Mouse (Mus musculus) liver, adult (tissue): ENCODE results near the gene Hmx1.

Source experiments
- GATA4 ChIP-seq: IDR thresholded peaks from 2 replicates; pipeline ENCODE4 v1.6.1; 2014; ENCODE audit warnings: mild to moderate bottlenecking, low read length; ENCODE audit not compliant: insufficient replicate concordance

The Hmx1 gene

DNA sequence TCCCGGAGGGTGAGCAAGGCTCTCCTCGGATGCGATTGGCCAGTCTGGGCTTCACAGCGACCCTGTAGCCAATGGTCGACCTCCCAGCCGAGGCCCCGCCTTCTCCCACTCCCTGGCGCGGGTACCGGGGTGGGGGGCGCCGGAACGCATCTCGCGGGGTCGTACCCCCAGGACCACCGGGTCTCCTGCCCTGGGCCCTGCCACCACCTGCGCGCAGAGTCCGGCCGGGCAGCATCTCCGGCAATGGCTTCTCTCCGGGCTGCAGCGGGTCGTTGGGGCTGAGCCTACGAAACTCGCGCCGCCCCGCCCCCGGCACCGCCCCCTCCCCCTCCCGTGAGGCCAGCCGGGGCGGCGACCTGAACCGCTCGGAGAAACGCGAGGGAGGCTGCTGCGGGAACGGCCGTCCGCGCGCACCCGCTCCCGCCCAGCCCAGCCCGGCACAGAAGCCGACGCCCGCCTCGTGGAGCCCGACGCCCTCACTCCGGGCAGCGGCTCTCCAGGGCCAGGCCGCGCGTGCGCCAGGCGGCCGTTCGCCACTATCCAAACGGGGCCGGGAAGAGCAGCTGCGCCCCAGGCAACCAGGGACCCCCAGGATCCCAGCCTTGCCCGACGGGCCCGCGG, at the start of gene Hmx1:
Hmx1 (plus strand) TSS at position 618 of the 621 bp plus-strand sequence.
- no peak for TF ChIP-seq GATA4

DNA sequence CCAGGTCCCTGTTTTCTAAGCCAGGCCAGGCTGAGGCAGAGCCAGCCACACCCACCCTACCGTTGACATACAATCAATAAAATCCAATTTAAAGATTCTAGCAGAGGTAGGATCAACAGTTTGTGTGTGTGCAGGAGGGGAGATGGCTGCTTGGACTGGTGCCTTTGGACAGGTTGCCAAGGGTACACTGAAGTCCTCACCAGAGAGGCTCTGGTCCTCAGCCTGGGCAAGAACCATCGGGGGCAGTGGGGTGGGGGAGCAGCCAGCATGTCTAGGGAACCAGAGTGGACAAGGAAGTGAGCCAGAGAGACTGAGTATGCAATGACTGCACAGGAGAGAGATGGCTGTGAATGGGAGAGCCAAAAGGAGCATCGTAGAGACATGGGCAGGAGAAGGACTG, 43.8 kb upstream of the Hmx1 start:
- no peak for TF ChIP-seq GATA4

GRCm38 (mm10) chr5:35348794-35349193, 40.1 kb upstream of the Hmx1 start:
- TF ChIP-seq GATA4: no peak

DNA sequence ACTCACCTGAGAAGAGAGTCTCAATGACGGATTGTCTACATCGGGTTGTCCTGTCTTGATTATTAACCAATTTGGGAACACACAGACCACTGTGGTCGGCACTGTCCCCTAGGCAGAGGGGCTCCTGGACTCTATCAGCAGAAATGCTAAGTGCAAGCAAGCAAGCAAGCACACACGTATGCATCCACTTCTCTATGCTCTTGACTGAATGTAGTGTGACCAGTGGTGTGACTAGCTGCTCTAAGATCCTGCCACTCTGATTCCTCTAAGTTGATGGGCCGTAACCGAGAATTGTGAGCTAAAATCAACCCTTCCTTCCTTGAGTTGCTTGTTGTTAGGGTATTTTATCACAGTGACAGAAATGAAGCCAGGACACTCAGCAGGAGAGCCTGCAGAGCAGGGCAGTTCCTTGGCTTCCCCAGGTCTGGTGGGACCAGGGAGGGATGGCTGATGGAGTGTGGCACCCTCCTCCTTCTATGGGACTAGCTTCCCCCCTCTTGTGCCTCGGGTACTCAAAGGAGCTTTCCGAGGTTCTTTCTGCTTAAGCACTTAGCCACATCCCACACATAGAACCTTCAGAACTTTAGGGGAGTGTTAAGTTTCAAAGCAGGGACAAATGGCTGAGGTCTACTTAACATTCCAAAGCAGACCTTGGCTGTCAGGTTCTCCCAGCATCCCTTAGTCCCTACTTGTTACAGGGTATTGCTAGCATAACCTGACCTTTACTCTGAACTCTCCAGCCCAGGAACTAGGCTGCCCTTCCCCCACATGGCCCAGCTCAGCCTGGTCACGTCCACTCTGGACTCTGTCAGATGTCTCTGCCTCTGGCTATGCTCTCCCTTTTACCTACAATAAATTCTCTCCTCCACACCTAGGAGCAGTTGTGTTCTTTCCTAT, 31.1 kb upstream of the Hmx1 start:
- no peak for TF ChIP-seq GATA4

DNA sequence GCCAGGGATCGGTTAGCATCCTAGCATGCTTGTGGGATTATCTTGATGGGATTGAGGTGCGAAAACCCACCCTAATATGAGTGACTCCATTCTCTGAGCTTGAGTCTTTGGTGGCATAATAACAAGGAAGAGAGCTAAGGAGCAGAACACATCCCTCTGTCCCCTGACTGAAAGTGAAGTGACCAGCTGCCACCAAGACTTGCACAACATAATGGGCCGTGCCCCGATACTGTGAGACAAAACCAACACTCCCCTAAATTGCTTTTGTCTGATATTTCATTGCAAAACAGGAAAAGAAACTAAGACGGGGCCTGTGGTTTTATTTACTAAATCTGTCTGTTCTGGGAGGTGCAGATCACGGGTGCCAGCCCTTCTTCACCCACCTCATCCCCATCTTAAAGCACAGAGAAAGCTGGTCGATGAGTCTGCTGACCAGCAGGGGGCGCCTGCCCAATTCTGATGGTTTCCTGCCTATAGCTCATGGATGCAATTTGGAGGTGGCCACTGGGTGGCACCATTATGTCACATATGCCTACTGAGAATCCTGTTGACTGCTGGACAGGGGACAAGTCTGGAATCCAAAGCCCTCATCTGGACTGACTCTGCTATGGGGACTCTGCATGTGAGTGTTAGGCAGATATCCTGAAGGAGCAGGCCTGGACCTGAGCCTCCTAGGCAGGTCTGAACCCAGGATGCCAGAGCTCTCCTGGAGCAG, 27.2 kb upstream of the Hmx1 start:
- no peak for TF ChIP-seq GATA4

GRCm38 (mm10) chr5:35366241-35367032, 22.5 kb upstream of the Hmx1 start:
- TF ChIP-seq GATA4: no peak

- no peak for TF ChIP-seq GATA4
Measured at GRCm38 (mm10) chr5:35368916-35369315, 20.0 kb upstream of the Hmx1 start.

DNA sequence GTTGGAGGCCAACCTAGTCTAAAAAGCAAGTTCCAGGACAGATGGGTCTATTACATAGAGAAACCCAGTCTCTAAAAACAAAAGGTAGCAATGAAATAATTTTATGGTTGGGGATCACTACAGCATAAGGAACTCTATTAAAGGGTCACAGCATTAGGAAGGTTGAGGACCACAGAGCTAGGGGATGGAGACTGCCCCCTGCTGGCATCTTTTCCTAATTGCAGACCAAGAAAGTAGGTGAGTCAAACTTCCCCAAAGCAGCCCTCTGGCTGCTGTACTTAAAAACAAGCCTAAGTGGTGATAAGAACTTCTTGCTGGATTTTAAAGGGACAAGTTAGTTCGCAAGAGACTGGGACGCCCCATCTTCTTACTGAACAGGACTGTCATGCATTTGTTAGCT, 9.8 kb upstream of the Hmx1 start:
- TF ChIP-seq GATA4: no peak

DNA sequence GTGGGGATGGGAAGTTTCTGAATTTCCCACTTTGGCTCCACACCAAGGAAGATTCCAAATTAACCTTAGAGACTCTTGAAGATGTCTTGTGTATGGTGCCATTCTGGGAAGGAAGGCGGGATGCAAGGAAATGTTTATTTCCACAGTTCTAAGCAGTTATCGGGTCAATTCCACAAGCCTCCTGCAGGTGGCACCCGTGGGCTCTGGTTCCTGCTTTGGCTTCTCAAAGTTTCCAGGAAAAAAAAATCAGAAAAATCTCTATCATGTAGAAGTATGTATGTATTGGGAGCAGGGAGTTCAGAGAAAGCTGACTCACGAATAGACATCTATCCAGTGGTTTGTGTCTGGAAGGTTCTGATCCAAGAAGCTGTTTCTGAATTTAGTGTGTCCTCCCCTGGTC, 9.1 kb upstream of the Hmx1 start:
- TF ChIP-seq GATA4: no peak

DNA sequence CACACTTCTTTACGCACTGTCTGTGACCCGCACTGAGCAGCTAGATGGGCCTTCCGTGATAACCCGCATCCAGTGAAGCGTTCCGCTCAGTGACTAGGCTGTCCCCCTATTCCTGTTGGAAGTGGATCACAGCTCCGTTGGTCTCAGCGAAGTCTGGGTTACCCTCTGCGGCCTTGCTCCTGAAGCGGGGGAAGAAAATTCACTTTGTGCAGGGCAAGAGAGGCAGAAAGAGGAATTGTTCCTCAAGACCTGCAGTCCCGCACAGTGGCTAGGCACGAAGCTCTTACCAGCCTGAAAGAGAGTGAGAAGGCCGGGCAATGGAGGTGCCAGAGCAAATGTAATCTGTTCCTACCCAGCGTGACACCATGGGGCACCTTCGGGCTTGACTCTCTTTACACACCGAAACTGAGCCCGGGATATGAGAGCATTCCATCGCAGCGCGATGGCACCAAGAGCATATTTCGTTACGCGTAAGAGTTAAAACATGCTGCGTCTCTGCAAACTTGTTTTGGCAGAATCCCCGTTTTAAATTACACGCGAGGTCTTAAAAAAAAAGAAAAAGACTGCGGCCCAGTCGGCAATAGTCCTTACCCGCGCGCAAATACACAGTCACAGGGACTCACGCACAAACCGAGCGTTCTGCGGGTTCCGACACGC, 946 bp upstream of the Hmx1 start:
- TF ChIP-seq GATA4: no peak

DNA sequence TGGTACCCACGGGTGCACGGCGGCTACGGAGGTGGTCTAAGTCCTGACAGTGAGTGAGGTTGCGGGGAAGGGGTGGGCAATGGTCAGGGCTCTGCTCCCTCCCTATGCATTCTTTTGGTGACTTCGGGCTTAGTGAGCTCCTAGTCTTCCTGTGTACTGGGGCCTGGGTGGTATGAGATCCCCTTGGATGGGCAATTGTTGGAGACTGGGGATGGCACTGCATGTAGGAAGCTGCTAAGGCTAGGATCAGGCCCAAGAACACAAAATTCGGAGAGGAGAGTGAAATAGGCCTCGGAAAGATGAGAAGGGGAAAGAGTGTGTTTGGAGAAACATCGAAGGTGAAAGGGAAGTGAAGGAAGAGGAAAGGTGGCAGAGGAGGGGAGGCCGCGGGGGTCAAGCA, 533 bp downstream of the Hmx1 start:
- no peak for TF ChIP-seq GATA4

DNA sequence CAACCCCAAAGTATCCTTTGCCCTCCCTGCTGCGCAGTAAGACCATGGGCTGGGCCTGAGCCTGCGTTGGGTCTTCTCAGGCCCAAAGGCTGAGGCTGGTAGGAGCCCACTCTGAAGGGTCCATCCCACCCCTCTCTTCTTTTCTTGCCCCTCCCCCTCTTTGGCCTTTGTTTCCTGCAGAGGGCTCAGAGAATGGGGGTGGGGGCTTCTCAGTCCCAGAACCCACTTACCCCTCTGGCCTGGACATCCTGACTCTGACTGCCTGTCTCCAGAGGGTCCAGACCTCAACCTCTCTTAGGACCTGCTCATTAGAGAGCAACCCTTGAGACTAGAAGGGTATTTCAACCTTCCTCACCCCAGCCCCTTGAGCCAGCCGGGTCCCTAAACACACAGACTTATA, 1.0 kb downstream of the Hmx1 start:
- no peak for TF ChIP-seq GATA4

- no peak for TF ChIP-seq GATA4
Measured at GRCm38 (mm10) chr5:35390848-35391655, 2.1 kb downstream of the Hmx1 start.
